Comparison of ENCODE assay signal across 7 mouse cellular contexts in genomic region chr11:52003772-52004528, GRCm38 (mm10). TPM values are rescaled to one million over a fixed set of nuclear protein-coding genes. Genes with fewer than 3 reads are reported as not detected.
DNase-seq lines count a peak whose midpoint lies in the region; ATAC-seq and TF ChIP-seq lines count a peak whose summit lies in the region.

Gene Cdkl3 (plus strand): TSS chr11:52004221.

- peak within 1 kb of the TSS; percentile 61 for H3K4me2 ChIP-seq in embryonic facial prominence, embryonic 12.5 days (replicated peaks)
- H3K4me2 ChIP-seq in limb, embryonic 12.5 days = peak within 1 kb of the TSS; percentile 65
- H3K4me2 ChIP-seq in midbrain, embryonic 15.5 days = peak within 1 kb of the TSS; percentile 71

- whole genome bisulfite sequencing in embryonic facial prominence, embryonic 12.5 days = under 1% methylated on average over 49 of the region's 51 CpGs
- WGBS in kidney, adult 2 months = under 1% methylated on average over 50 of the region's 51 CpGs
- under 1% methylated on average over 51 of the region's 51 CpGs for WGBS in limb, embryonic 12.5 days
- under 1% methylated on average over 51 of the region's 51 CpGs for WGBS in midbrain, embryonic 15.5 days
- under 1% methylated on average over 51 of the region's 51 CpGs for WGBS in spleen, adult 2 months

- DNase-seq in adrenal gland, postnatal 25 days = peak; percentile 95
- DNase-seq in heart, adult 18-20 months = peak; percentile 95 to 98
- DNase-seq in kidney, adult 2 months = peak; percentile 98
- DNase-seq in spleen, adult 2 months (ENCODE audit: low read depth in 1 of 2, low spot score in 2 of 2) = peak; percentile 93 to 94

- H3K9me3 ChIP-seq in embryonic facial prominence, embryonic 12.5 days = no peaks in the 10 kb centered on the region
- H3K9me3 ChIP-seq in limb, embryonic 12.5 days = no peaks in the 10 kb centered on the region
- H3K9me3 ChIP-seq in midbrain, embryonic 15.5 days = no peaks in the 10 kb centered on the region

- H3K4me3 ChIP-seq in embryonic facial prominence, embryonic 12.5 days = peak within 1 kb of the TSS; percentile 78
- peak within 1 kb of the TSS; percentile 80 for H3K4me3 ChIP-seq in kidney, adult 2 months (ENCODE audit: insufficient read depth, low read depth, low read length)
- H3K4me3 ChIP-seq in limb, embryonic 12.5 days (replicated peaks) = peak within 1 kb of the TSS; percentile 71
- peak within 1 kb of the TSS; percentile 87 for H3K4me3 ChIP-seq in midbrain, embryonic 15.5 days
- peak within 1 kb of the TSS; percentile 89 for H3K4me3 ChIP-seq in spleen, adult 2 months (ENCODE audit: extremely low read depth, insufficient read depth, insufficient read length)

- H3K27me3 ChIP-seq in embryonic facial prominence, embryonic 12.5 days = no peaks in the 10 kb centered on the region
- H3K27me3 ChIP-seq in kidney, adult 2 months (replicated peaks; ENCODE audit: control insufficient read depth, insufficient read depth, low read length) = no peaks in the 10 kb centered on the region
- no peaks in the 10 kb centered on the region for H3K27me3 ChIP-seq in limb, embryonic 12.5 days
- H3K27me3 ChIP-seq in midbrain, embryonic 15.5 days (replicated peaks) = no peaks in the 10 kb centered on the region
- no peaks in the 10 kb centered on the region for H3K27me3 ChIP-seq in spleen, adult 2 months (ENCODE audit: control insufficient read depth, insufficient read depth, low read length)

- ATAC-seq in embryonic facial prominence, embryonic 12.5 days (ENCODE audit: insufficient number of reproducible peaks, insufficient read depth, low FRiP score, low TSS enrichment) = peak; percentile 85
- peak; percentile 89 for ATAC-seq in limb, embryonic 12.5 days (ENCODE audit: insufficient number of reproducible peaks, insufficient read depth, low FRiP score, low TSS enrichment, low read depth)
- peak; percentile 92 for ATAC-seq in midbrain, embryonic 15.5 days (replicated peaks)

- peak within 1 kb of the TSS; percentile 93 for H3K27ac ChIP-seq in embryonic facial prominence, embryonic 12.5 days
- peak within 1 kb of the TSS; percentile 96 for H3K27ac ChIP-seq in kidney, adult 2 months (ENCODE audit: insufficient read depth, low read depth, low read length)
- peak within 1 kb of the TSS; percentile 93 for H3K27ac ChIP-seq in limb, embryonic 12.5 days
- peak within 1 kb of the TSS; percentile 93 for H3K27ac ChIP-seq in midbrain, embryonic 15.5 days
- peak within 1 kb of the TSS; percentile 91 for H3K27ac ChIP-seq in spleen, adult 2 months (ENCODE audit: insufficient read depth, low read length)

- TF ChIP-seq POLR2A in kidney, adult 2 months (IDR thresholded peaks at IDR 0.05; ENCODE audit: low read depth, low read length) = no peak
- TF ChIP-seq POLR2A in spleen, adult 2 months (IDR thresholded peaks at IDR 0.05; ENCODE audit: low read depth, low read length) = peak; percentile 55

- H3K9ac ChIP-seq in embryonic facial prominence, embryonic 12.5 days = peak within 1 kb of the TSS; percentile 82
- peak within 1 kb of the TSS; percentile 82 for H3K9ac ChIP-seq in limb, embryonic 12.5 days (replicated peaks)
- peak within 1 kb of the TSS; percentile 92 for H3K9ac ChIP-seq in midbrain, embryonic 15.5 days

- TF ChIP-seq CTCF in kidney, adult 2 months (conservative IDR thresholded peaks at IDR 0.05; ENCODE audit: insufficient read depth, insufficient read length, low read depth, low read length) = no peak
- TF ChIP-seq CTCF in spleen, adult 2 months (IDR thresholded peaks at IDR 0.05; ENCODE audit: extremely low read depth, insufficient read depth, insufficient read length, insufficient replicate concordance) = no peak

- H3K36me3 ChIP-seq in embryonic facial prominence, embryonic 12.5 days = no peaks in the 10 kb centered on the region
- H3K36me3 ChIP-seq in kidney, adult 2 months (ENCODE audit: control insufficient read depth, insufficient read depth, low read length) = no peaks in the 10 kb centered on the region
- no peaks in the 10 kb centered on the region for H3K36me3 ChIP-seq in limb, embryonic 12.5 days
- 0 out of 2 replicates have a peak, but pooled peaks cover 4% of the 10 kb centered on the region for H3K36me3 ChIP-seq in midbrain, embryonic 15.5 days (replicated peaks)
- H3K36me3 ChIP-seq in spleen, adult 2 months (ENCODE audit: control insufficient read depth, insufficient read depth, low read length) = no peaks in the 10 kb centered on the region

- peaks cover 12% of the 10 kb centered on the region; the same call in 1 of the 2 replicates for H3K4me1 ChIP-seq in embryonic facial prominence, embryonic 12.5 days
- peaks cover 13% of the 10 kb centered on the region; the same call in 1 of the 2 replicates for H3K4me1 ChIP-seq in kidney, adult 2 months (ENCODE audit: control insufficient read depth, insufficient read depth, low read length)
- H3K4me1 ChIP-seq in limb, embryonic 12.5 days (replicated peaks) = peaks cover 23% of the 10 kb centered on the region
- H3K4me1 ChIP-seq in midbrain, embryonic 15.5 days = peaks cover 34% of the 10 kb centered on the region
- no peaks in the 10 kb centered on the region for H3K4me1 ChIP-seq in spleen, adult 2 months (ENCODE audit: control insufficient read depth, insufficient read depth, insufficient read length)

RNA-seq across cellular contexts. Expression of gene Cdkl3, which starts in this region (rescaled TPM):
- total RNA-seq in adrenal gland, postnatal 25 days (2021) = 4.0 and 4.7 TPM in 2 replicates
- polyA plus RNA-seq in embryonic facial prominence, embryonic 12.5 days (2016; fragmentation: Nextera tagmentation; extraction: Ambion mirVana) = 13.4 TPM in 2 replicates
- 1 to 10 TPM; 3.6 to 5.1 TPM for total RNA-seq in heart, adult 18-20 months (2021)
- 1.6 and 1.8 TPM in 2 replicates for polyA plus RNA-seq in kidney, adult 2 months (2012; rRNA removed)
- 13.4 and 15.8 TPM in 2 replicates for polyA plus RNA-seq in limb, embryonic 12.5 days (2016; fragmentation: Nextera tagmentation; extraction: Ambion mirVana)
- polyA plus RNA-seq in midbrain, embryonic 15.5 days (2015; fragmentation: Nextera tagmentation; extraction: Ambion mirVana) = 28.9 and 30.3 TPM in 2 replicates
- polyA plus RNA-seq in spleen, adult 2 months (2012; rRNA removed) = 1.3 and 1.4 TPM in 2 replicates

Comparison
In these comparisons a context has a peak if more than half of its experiments do, and no peak if none do; other contexts are left out.
1. Peak in every context shown above with its lines: DNase-seq, ATAC-seq, H3K4me3 ChIP-seq and H3K27ac ChIP-seq.